Mouse (Mus musculus): ENCODE measurements around the gene Edn2.

Gene Edn2

GRCm38 (mm10) chr4:120161166-120161949 is at the start of gene Edn2:
Gene Edn2 (plus strand): TSS chr4:120161206.
- DNase-seq (ENCODE audit: low spot score): peak; percentile 91

DNA sequence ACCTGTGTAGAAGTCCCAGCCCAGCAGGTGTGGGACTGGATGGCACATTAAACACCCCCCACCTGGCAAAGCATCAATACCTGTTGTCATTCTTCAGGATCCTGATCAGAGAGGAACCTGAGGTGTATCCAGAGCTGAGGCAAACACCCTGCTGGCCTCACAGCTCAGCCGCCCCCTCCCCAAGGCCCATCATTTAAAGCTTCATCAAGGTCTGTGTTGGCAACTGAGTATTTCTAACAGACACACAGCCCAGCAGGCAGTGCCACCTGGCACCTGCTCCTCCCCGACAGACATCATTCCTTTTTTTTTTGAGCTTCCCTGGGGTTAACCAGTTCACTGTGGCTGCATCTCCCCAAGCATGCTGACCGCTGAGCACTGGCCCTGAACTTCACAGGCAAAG is 45.5 kb upstream of the Edn2 start:
- no peak for DNase-seq (ENCODE audit: low spot score)

DNA sequence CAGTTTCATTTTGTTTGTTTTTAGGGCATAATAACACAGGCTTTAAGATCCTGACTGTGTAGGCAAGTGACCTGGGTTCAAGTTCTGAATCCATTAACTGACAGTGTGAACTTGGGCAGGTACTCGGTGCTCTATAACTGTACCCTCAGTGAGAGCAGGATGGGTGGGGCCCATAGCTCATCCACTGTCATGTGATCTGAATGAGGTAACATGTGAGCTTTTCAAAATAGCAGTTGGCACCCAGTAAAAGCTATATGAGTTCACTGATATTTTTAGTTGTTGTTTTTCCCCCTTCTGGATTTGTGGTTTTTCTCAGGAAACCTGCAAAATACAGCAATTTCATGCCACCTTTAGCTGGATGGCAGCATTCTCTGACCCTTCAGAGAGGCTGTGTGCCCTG is 44.7 kb upstream of the Edn2 start:
- no peak for DNase-seq (ENCODE audit: low spot score)

- peak; percentile 74 for DNase-seq (ENCODE audit: low spot score)
Measured at GRCm38 (mm10) chr4:120120276-120120675, 40.7 kb upstream of the Edn2 start.

DNA sequence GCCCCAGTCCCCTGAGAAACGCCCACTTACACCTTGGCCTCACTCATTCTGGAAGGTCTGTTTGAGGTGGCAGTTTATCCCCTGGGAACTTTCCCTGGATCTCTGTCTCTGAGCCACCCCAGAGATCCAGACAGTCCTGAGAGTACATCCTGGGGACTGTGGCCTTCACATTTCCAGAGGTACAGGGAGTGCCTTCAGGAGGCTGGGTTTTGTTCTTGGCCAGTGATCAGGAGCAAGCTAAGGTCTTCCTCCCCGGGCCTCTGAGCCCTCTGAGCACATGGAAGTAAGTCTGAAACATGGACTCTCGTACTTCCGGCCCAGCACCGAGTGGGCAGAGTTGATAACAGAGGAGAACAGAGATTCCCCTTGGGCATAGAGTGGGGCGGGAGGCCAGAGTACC is 36.4 kb upstream of the Edn2 start:
- DNase-seq (ENCODE audit: low spot score): no peak

GRCm38 (mm10) chr4:120126047-120126446 is 35.0 kb upstream of the Edn2 start:
- no peak for DNase-seq (ENCODE audit: low spot score)

GRCm38 (mm10) chr4:120127333-120127732 is 33.7 kb upstream of the Edn2 start:
- DNase-seq (ENCODE audit: low spot score): no peak

DNA sequence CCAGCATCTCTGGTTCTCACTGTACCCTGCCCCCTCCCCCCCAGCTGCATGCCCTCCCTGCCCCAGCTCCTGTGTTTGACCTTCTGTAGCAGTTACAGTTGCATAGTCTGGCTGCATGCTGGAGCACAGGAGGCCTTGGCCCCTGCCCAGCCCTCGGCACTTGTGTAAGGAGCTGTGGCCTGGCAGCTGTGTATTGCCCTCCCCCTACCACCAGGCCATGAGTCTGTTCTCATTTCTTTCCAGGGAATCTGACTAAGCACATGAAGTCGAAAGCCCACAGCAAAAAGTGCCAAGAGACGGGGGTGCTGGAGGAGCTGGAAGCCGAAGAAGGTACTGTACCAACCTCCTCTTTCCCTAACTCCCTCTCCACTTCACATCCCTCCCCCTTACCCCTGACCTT is 33.0 kb upstream of the Edn2 start:
- no peak for DNase-seq (ENCODE audit: low spot score)

- DNase-seq (ENCODE audit: low spot score): peak; percentile 54
Measured at GRCm38 (mm10) chr4:120129233-120129885, 31.6 kb upstream of the Edn2 start.

DNA sequence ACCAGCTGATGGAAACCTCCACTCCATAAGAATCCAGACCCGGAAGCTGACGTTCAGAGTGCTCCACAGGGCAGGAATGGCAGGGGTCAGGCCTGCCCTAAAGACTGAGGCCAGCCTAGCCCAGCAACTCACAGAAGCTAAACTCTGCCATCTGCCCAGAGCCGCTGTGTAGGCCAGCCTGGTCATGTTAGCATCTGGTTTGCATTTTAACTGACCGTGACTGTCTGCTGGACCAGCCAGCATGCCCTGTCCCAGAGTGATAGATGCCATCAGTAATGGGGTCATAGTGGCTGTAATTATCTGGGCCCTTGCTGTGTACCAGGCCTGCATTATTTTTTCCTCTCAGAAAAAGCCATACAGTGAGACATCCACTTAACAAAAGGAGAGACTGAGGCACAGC is 30.1 kb upstream of the Edn2 start:
- DNase-seq (ENCODE audit: low spot score): no peak

- peak; percentile 86 for DNase-seq (ENCODE audit: low spot score)
Measured at GRCm38 (mm10) chr4:120131441-120132220, 29.4 kb upstream of the Edn2 start.

GRCm38 (mm10) chr4:120134223-120134622 is 26.8 kb upstream of the Edn2 start:
- DNase-seq (ENCODE audit: low spot score): no peak

DNA sequence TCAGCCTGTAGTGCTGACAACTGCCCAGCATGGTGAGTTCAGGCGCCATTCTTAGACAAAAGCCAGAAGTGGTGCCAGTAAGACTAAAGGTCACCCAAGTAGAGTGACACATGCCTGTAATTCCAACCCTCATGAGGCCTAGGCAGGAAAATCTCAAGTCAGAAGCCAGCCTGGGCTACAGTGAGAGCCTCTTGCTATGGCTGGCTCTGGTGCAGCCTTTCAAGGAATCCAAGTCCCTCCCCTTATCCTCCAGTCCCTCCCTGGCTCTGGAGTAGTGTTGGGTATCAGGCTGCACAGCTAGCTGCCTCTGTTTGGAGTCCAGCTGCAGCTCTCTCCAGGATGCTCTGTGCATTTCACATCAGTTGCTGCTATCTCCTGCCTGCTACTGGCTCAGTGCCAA is 19.2 kb upstream of the Edn2 start:
- no peak for DNase-seq (ENCODE audit: low spot score)

GRCm38 (mm10) chr4:120142905-120143304 is 18.1 kb upstream of the Edn2 start:
- DNase-seq (ENCODE audit: low spot score): no peak

- DNase-seq (ENCODE audit: low spot score): peak; percentile 58
Measured at GRCm38 (mm10) chr4:120144343-120144742, 16.7 kb upstream of the Edn2 start.

- DNase-seq (ENCODE audit: low spot score): no peak
Measured at GRCm38 (mm10) chr4:120145931-120146330, 15.1 kb upstream of the Edn2 start.

DNA sequence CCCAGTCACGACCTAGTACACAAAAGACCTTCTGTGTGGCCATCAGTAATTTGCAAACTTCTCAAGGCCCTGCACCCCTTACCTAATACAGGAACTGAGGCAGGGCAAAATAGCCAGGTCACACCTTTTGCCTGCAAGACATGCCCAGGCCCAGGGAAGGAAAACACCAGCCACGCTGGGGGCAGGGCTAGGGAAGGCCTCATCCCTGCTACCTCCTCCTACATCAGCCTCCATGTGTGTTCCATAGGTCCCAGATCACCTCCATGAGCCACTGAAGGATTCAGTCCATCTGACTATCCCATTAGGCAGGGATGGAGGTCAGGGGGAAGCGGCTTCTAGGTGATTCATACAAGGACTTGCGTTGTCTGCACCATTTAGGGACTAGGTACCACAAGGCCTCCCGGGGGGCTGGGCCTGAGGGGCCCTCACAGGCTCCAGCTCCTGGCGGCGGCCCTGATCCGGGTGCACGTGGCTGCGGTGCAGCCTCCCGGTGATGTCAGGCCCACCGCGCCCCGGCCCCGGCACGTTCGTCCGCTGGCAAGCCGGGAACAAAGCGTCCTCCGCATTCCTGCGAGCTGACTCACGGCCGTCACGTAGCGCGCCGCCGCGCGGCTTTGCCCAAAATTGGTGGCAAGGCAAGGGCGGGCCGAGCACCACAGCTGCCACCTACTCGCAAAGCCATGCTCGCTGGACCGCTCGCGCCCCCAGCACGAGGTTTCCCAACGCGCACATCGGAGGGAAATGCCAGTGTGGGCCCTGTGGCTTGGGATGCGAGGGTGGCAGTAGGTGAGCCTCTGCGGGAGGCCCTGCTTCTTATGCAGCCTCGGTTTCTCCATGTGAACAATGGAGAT is 12.5 kb upstream of the Edn2 start:
- peak; percentile 95 for DNase-seq (ENCODE audit: low spot score)

GRCm38 (mm10) chr4:120149142-120149524 is 11.9 kb upstream of the Edn2 start:
- DNase-seq (ENCODE audit: low spot score): no peak

- DNase-seq (ENCODE audit: low spot score): no peak
Measured at GRCm38 (mm10) chr4:120150345-120150920, 10.6 kb upstream of the Edn2 start.

DNA sequence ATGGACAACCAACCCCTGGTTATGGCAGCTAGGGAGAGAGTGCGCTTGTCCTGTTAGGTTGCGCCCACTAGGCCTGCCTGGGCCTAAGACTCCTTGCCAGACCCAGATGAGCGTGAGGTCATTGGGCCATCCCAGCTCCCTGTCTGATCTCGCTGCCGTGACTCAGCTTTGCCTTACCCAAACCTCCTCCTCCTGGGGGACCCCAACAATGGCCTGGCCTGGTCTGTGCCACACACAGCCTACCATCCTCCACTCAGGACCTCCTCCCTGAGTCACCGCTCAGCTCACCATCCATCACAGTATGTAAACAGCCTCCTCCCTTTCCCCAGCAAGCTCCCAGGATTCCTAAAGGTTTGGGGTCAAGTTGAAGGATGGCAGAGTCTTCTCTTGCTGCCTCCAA is 9.1 kb upstream of the Edn2 start:
- no peak for DNase-seq (ENCODE audit: low spot score)

- no peak for DNase-seq (ENCODE audit: low spot score)
Measured at GRCm38 (mm10) chr4:120152648-120153047, 8.4 kb upstream of the Edn2 start.

GRCm38 (mm10) chr4:120153736-120154135 is 7.3 kb upstream of the Edn2 start:
- DNase-seq (ENCODE audit: low spot score): no peak

Data from urinary bladder, postnatal 14 days (tissue).